Mouse (Mus musculus): ENCODE results near the gene Rnd3.

DNA sequence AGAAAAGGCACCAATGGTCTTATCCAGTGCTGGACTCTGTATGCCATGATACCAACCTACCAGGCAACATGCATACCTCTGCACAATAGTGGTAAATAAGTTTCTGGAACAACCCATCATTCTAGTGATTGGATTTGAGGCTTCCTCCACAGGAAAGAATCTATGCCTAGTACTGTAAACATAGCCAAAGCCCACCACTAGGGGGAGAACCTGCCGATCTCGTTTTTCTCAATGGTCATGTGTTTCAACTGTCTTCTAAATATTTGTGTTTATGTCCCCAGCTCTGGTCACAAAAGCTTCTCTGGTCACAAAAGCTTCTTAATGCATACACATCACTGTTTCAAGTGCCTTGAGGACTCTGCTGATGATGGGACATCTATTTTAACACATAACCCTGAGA lies 43.4 kb upstream of the Rnd3 start:
- TF ChIP-seq CTCF (conservative IDR thresholded peaks at IDR 0.05; ENCODE audit: insufficient read depth, insufficient read length, low read depth, low read length) (no peak), POLR2A (IDR thresholded peaks at IDR 0.05; ENCODE audit: low read depth, low read length) (no peak)
